Mouse (Mus musculus): ENCODE results near the gene Acsm2.
"Not testable (repeated sequence)": the region's sequence is repeated elsewhere in the genome, so short reads cannot be mapped to it uniquely, and the experiment has no call there.

Acsm2 gene

GRCm38 (mm10) chr7:119550471-119551222, 3.5 kb upstream of the Acsm2 start:
- ChIA-PET POLR2A (interaction anchor here in 1 of 4 experiments (0.6 kb wide), 1 partner anchor 129 kb away, joined by 4 read pairs; no protein-coding TSS in a partner anchor), CTCF (no interaction called here)

GRCm38 (mm10) chr7:119559789-119560451, 5.8 kb downstream of the Acsm2 start:
- ChIA-PET CTCF (no interaction called here), POLR2A (no interaction called here)

- POLR2A ChIA-PET, result no interaction called here
- CTCF ChIA-PET, result no interaction called here
Observed at GRCm38 (mm10) chr7:119560452-119560835, 6.3 kb downstream of the Acsm2 start.

- CTCF ChIA-PET, result no interaction called here
Observed at GRCm38 (mm10) chr7:119561441-119561840, 7.3 kb downstream of the Acsm2 start.

GRCm38 (mm10) chr7:119562476-119562875, 8.3 kb downstream of the Acsm2 start:
- CTCF ChIA-PET, POLR2A ChIA-PET: not testable (repeated sequence)

More at GRCm38 (mm10) chr7:119561441-119561840, 7.3 kb downstream of the Acsm2 start:
- POLR2A ChIA-PET, result no interaction called here

- POLR2A ChIA-PET, result interaction anchor here in 2 of 4 experiments (0.6 to 0.8 kb wide), 2 partner anchors 410 to 653 kb away, joined by 3 read pairs; partner anchors contain the start of gene Gpr139 (in 1 of the 2)
- CTCF ChIA-PET, result interaction anchor here in 1 of 4 experiments (1.2 kb wide), 1 partner anchor 81 kb away, joined by 3 read pairs; no protein-coding TSS in a partner anchor
Observed at GRCm38 (mm10) chr7:119594530-119595107, 40.5 kb downstream of the Acsm2 start.

- ChIA-PET POLR2A (interaction anchor here in 3 of 4 experiments (0.6 to 0.9 kb wide), 5 partner anchors 9 to 654 kb away, joined by 3 to 4 read pairs (median 3); partner anchors contain the start of genes Gpr139 (in 1 of the 3) and Tmem159 (in 1 of the 3)), CTCF (interaction anchor here in 2 of 4 experiments (0.8 to 1.2 kb wide), 2 partner anchors 82 kb away, joined by 3 to 6 read pairs; no protein-coding TSS in a partner anchor)
Observed at GRCm38 (mm10) chr7:119595306-119595705, 41.2 kb downstream of the Acsm2 start.

- ChIA-PET CTCF (interaction anchor here in 1 of 4 experiments (0.6 kb wide), 1 partner anchor 528 kb away, joined by 4 read pairs; no protein-coding TSS in a partner anchor), POLR2A (no interaction called here)
Observed at GRCm38 (mm10) chr7:119596536-119596935, 42.4 kb downstream of the Acsm2 start.

- ChIA-PET CTCF (no interaction called here), POLR2A (interaction anchor here in 1 of 4 experiments (1.3 kb wide), 1 partner anchor 75 kb away, joined by 3 read pairs; no protein-coding TSS in a partner anchor)
Observed at GRCm38 (mm10) chr7:119601195-119601953, 47.2 kb downstream of the Acsm2 start.

- ChIA-PET CTCF (interaction anchor here in 1 of 4 experiments (0.7 kb wide), 1 partner anchor 1359 kb away, joined by 3 read pairs; no protein-coding TSS in a partner anchor), POLR2A (interaction anchor here in 1 of 4 experiments (1.3 kb wide), 1 partner anchor 75 kb away, joined by 3 read pairs; no protein-coding TSS in a partner anchor)
Observed at GRCm38 (mm10) chr7:119601954-119602317, 47.8 kb downstream of the Acsm2 start.

GRCm38 (mm10) chr7:119604903-119605483, 50.9 kb downstream of the Acsm2 start:
- CTCF ChIA-PET, result no interaction called here
- POLR2A ChIA-PET, result interaction anchor here in 1 of 4 experiments (0.6 to 0.8 kb wide), 2 partner anchors 10 kb away, joined by 3 to 4 read pairs; no protein-coding TSS in a partner anchor

- POLR2A ChIA-PET, result interaction anchor here in 1 of 4 experiments (0.6 kb wide), 1 partner anchor 9 kb away, joined by 4 read pairs; no protein-coding TSS in a partner anchor
- CTCF ChIA-PET, result no interaction called here
Observed at GRCm38 (mm10) chr7:119605926-119606663, 52.0 kb downstream of the Acsm2 start.

- ChIA-PET POLR2A (interaction anchor here in 1 of 4 experiments (0.6 kb wide), 1 partner anchor 9 kb away, joined by 4 read pairs; no protein-coding TSS in a partner anchor), CTCF (no interaction called here)
Observed at GRCm38 (mm10) chr7:119606664-119607076, 52.5 kb downstream of the Acsm2 start, which contains the start of gene Acsm1. Acsm1 (plus strand) TSS chr7:119607026.

GRCm38 (mm10) chr7:119607796-119608515, 53.8 kb downstream of the Acsm2 start:
- POLR2A ChIA-PET, result no interaction called here
- CTCF ChIA-PET, result interaction anchor here in 1 of 4 experiments (0.6 kb wide), 1 partner anchor 8 kb away, joined by 8 read pairs; no protein-coding TSS in a partner anchor

- POLR2A ChIA-PET, result no interaction called here
Observed at GRCm38 (mm10) chr7:119616531-119616930, 62.4 kb downstream of the Acsm2 start.

GRCm38 (mm10) chr7:119617593-119617992, 63.5 kb downstream of the Acsm2 start:
- POLR2A ChIA-PET, result no interaction called here

More at GRCm38 (mm10) chr7:119616531-119616930, 62.4 kb downstream of the Acsm2 start:
- CTCF ChIA-PET, result no interaction called here

More at GRCm38 (mm10) chr7:119617593-119617992, 63.5 kb downstream of the Acsm2 start:
- CTCF ChIA-PET, result interaction anchor here in 1 of 4 experiments (0.6 kb wide), 1 partner anchor 508 kb away, joined by 3 read pairs; no protein-coding TSS in a partner anchor

All from embryonic stem cell, embryonic (primary cell).